Mouse (Mus musculus): ENCODE data around the gene Nphp4. TPM values are rescaled to one million over a fixed set of nuclear protein-coding genes. Genes with fewer than 3 reads are reported as not detected.
A peak's percentile ranks its signal among the peaks of the same experiment; 100 is the strongest.
"Not testable (repeated sequence)": the region's sequence is repeated elsewhere in the genome, so short reads cannot be mapped to it uniquely, and the experiment has no call there.

The Nphp4 gene
- polyA plus RNA-seq, 1 experiment from 2014 or later: 4.4 TPM

DNA sequence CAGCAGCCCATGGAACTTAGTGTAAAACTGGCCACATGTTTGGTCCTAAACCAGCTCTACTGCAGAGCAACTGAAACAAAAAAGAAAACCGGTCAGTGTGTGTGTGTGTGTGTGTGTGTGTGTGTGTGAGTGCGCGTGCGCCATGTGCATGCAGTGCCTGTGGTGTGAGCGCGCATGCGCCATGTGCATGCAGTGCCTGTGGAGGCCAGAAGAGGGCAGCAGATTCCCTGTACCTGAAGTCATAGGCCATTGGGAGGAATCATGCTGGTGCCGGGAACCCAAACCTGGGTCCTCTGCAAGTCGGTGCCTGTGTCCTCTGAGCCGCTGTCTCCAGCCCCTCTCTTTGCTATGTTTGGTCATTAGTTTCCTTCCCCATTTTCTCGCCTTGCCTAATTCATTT lies 65.9 kb downstream of the Nphp4 start:
- Histone ChIP-seq H3K4me2 (no peak overlapping the region), H3K27me3 (no peaks in the 10 kb centered on the region), H3K27ac (no peak overlapping the region), H3K4me1 (peaks cover 2% of the 10 kb centered on the region; the same call in 1 of the 2 replicates), H3K9me3 (replicated peaks) (no peaks in the 10 kb centered on the region), H3K36me3 (ENCODE audit: poor library complexity, severe bottlenecking) (peaks cover 16% of the 10 kb centered on the region), H3K9ac (no peak overlapping the region), H3K4me3 (no peak overlapping the region)
- ATAC-seq: no peak
- WGBS: 98% methylated on average over 11 of the region's 11 CpGs

DNA sequence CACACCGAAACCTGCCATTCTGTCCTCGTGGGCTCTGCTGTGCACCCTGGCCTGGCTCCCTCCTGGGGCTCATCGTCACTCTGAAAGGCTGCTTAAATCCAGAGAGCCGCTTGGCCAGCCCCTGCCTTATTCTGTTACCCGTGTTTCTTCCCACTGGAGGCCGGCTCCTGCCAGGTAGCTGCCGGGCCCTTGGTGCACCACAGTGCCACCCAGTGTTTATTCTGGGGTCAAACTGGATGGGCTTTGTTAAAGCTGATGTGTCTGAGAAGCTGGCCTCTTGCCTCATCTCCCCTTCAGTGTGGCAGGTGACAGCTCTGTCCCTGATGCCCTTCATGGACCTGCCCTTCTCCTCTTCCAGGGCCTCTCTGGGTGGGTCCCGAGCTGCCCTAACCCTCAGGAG lies 70.0 kb downstream of the Nphp4 start:
- Histone ChIP-seq H3K36me3 (ENCODE audit: poor library complexity, severe bottlenecking) (peaks cover 15% of the 10 kb centered on the region), H3K4me3 (no peak overlapping the region), H3K4me1 (peaks cover 16% of the 10 kb centered on the region), H3K9ac (no peak overlapping the region), H3K27me3 (no peaks in the 10 kb centered on the region), H3K9me3 (replicated peaks) (no peaks in the 10 kb centered on the region), H3K4me2 (no peak overlapping the region), H3K27ac (no peak overlapping the region)
- 56% methylated on average over 8 of the region's 8 CpGs for WGBS
- ATAC-seq: no peak

DNA sequence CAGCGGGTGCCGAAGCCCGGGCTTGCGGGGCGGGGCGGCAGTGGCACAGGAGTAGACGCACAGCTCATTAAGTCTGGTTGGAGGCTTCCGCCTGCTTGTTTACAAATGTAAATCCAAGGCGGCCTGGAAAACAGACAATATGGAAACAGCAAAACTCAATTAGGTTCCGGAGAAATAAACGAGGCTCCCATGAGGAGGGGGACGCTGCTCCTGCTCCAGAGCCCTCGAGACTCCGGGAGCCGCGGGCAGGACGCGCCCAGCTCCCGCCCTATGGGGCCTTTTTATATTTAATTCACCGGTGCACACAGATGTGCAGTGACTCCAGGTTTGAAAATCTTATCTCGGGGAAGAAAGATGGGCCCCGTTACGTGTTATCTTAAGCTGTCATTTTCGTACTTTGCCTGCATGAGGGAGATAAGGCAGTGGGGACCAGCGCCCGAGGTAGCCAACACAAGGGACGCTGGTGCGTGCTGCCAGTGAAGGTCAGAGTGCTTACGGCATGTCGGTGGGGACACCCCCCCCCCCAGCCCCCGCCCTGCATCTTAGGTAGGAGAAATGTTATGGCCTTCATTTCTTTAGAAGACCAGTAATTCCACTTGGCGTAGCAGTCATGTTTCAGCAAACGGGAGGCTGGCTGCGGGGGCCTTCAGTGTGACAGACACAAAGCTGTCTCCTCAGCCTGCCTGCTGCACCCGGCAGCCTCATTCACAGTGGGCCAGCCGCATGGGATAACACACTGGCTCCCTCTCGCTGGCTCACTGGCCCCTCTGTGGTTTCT lies 71.6 kb downstream of the Nphp4 start:
- Histone ChIP-seq H3K4me1 (peaks cover 16% of the 10 kb centered on the region), H3K4me2 (peak overlapping the region; percentile 34), H3K27me3 (no peaks in the 10 kb centered on the region), H3K27ac (no peak overlapping the region), H3K9me3 (replicated peaks) (no peaks in the 10 kb centered on the region), H3K4me3 (no peak overlapping the region), H3K9ac (peak overlapping the region; percentile 46; the same call in 1 of the 2 replicates), H3K36me3 (ENCODE audit: poor library complexity, severe bottlenecking) (0 out of 2 replicates have a peak, but pooled peaks cover 3% of the 10 kb centered on the region)
- ATAC-seq: peak; percentile 53; the same call in 1 of the 2 replicates
- WGBS: 36% methylated on average over 37 of the region's 37 CpGs

DNA sequence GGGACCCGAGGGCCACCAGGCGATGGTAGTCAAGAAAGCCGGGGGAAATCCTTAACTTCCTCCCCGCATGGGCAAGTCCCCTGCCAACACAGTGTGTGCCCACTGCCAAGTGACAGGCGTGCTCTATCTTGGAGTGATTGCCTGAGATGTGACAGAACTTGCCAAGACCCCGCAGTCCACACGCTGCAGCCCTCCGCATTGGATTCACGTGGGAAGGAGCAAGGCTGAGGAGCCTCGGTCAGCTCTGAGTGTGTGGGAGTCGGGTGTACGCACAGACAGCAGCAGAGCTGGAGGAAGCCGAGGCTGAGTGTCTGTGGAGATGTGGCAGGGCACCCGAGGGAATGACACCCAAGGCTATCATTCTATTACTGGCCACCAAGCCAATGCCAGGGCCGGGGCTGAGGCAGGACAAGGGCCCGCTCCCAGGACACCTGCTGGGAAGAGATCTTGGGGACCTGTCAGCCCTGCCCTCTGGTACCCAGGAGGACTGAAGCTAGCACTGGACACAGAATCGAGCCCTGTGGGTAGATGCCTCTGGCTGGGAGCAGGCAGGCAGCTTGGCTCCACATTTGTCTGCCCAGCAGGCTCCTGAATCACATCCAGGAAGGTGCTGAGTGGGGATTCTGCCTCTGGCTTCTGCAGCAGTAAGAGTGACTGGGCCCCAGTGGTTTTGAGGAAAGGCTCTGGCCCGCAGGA lies 73.1 kb downstream of the Nphp4 start:
- Histone ChIP-seq H3K4me2 (no peak overlapping the region), H3K36me3 (ENCODE audit: poor library complexity, severe bottlenecking) (0 out of 2 replicates have a peak, but pooled peaks cover 3% of the 10 kb centered on the region), H3K27me3 (no peaks in the 10 kb centered on the region), H3K9me3 (replicated peaks) (no peaks in the 10 kb centered on the region), H3K4me3 (no peak overlapping the region), H3K4me1 (peaks cover 16% of the 10 kb centered on the region), H3K9ac (no peak overlapping the region), H3K27ac (no peak overlapping the region)
- 93% methylated on average over 18 of the region's 18 CpGs for WGBS
- ATAC-seq: no peak

DNA sequence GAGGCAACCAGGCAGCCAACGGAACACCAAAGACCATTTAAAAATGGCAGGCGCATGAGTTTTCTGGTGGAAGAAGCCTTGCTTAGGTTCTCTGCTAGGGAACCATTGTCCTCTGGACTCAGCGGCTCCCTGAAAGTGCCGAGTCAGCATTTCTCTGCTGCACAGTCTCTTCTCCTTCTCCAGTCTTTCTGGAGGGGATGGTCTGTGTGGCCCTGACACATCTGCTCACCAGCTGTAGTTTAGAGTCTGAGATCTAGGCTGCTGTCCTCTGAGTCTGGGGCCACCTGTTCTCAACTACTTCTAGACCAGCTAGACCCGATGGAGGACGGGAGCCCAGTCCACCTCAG lies 73.7 kb downstream of the Nphp4 start:
- H3K4me2 ChIP-seq: no peak overlapping the region
- H3K36me3 ChIP-seq (ENCODE audit: poor library complexity, severe bottlenecking): 0 out of 2 replicates have a peak, but pooled peaks cover 3% of the 10 kb centered on the region
- no peak overlapping the region for H3K4me3 ChIP-seq
- H3K27me3 ChIP-seq: no peaks in the 10 kb centered on the region
- ATAC-seq: no peak
- WGBS: 90% methylated on average over 6 of the region's 6 CpGs
- peaks cover 16% of the 10 kb centered on the region for H3K4me1 ChIP-seq
- H3K27ac ChIP-seq: no peak overlapping the region
- no peaks in the 10 kb centered on the region for H3K9me3 ChIP-seq (replicated peaks)
- H3K9ac ChIP-seq: no peak overlapping the region

DNA sequence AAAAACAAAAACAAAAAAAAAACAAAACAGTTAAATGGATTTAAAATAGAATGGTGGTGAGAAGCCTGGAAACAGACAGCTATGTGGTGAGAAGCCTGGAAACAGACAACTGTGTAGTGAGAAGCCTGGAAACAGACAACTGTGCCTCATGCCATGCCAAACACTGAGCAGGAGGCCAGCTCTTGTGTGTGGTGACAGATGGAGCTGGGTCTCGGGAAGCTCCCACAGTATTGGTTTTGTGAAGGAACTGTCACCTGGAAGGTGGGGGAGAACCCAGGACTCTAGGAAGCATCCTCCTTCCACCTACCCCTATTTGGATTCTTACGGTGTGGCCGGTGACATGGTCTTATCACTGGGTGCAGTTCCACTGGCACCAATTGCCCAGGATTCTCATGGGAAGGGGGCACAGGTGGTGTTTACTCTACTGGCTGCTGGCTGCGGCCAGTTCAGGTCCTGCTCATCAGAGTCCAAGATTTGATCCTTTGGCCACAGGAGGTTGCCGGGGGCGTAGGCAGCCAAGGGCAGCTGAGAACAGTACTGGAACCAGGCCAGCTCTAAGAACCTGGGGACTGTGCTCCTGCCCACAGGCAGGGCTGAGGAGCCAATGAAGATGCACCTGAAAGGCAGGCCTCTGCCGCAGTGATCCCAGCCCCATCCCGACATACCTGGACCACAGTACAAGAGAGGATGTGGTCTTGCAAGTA lies 77.2 kb downstream of the Nphp4 start:
- no peak overlapping the region for H3K9ac ChIP-seq
- no peaks in the 10 kb centered on the region for H3K36me3 ChIP-seq (ENCODE audit: poor library complexity, severe bottlenecking)
- WGBS: 89% methylated on average over 8 of the region's 8 CpGs

DNA sequence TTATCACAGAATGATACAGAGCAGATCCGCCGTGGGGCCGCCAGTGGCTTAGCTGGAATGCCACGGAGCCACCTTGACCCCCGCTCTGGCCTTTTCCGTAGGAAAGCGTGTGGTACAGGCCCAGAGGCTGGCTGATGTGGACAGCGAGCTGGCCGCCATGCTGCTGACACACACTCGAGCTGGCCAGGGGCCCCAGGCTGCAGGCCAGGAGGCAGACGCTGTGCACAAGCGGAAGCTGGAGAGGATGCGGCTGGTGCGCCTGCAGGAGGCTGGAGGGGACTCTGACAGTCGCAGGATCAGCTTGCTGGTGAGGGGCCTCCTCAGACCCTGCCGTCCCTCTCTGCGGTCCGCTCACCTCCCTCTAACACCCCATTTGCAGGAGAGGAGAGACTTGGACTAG lies 77.9 kb downstream of the Nphp4 start:
- Histone ChIP-seq H3K9ac (no peak overlapping the region), H3K4me3 (no peak overlapping the region), H3K36me3 (ENCODE audit: poor library complexity, severe bottlenecking) (no peaks in the 10 kb centered on the region), H3K27me3 (no peaks in the 10 kb centered on the region), H3K4me1 (peaks cover 14% of the 10 kb centered on the region), H3K27ac (no peak overlapping the region), H3K4me2 (no peak overlapping the region), H3K9me3 (replicated peaks) (no peaks in the 10 kb centered on the region)
- WGBS: 69% methylated on average over 18 of the region's 18 CpGs
- ATAC-seq: no peak

More for the DNA sequence above, 77.2 kb downstream of the Nphp4 start:
- Histone ChIP-seq H3K4me2 (no peak overlapping the region), H3K27ac (no peak overlapping the region), H3K9me3 (replicated peaks) (no peaks in the 10 kb centered on the region), H3K27me3 (no peaks in the 10 kb centered on the region), H3K4me1 (peaks cover 13% of the 10 kb centered on the region), H3K4me3 (no peak overlapping the region)
- ATAC-seq: no peak

DNA sequence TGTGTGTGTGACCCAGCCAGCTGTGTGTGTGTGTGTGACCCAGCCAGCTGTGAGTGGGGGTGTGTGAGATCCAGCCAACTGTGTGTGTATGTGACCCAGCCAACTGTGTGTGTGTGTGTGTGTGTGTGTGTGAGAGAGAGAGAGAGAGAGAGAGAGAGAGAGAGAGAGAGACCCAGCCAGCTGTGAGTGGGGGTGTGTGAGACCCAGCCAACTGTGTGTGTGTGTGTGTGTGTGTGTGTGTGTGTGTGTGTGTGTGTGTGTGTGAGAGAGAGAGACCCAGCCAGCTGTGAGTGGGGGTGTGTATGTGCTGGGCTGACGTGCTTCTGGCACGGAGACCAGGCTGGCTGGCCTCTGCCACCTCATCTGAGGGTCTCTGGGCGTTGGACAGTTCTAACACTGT lies 79.3 kb downstream of the Nphp4 start:
- not testable (repeated sequence) for ATAC-seq
- WGBS: 87% methylated on average over 3 of the region's 3 CpGs

DNA sequence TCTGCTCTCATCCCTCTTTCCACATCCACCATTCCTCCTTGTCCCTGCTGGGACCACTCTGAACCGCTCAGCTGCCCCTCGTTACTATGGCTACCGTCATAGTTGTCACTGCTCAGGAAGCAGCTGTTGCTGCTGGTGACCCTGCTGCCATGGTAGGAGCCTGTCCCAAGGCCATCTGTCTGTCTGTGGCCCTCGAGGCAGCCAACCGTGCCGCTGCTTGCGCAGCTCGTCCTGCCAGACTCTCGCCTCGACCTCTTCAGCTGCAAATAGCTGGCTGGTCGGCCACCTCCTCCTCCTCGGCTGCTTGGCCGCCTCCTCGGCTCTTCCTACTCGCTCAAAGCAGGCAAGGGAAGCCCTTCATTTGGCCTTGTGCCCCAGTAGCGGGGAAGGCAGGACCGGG lies 81.7 kb downstream of the Nphp4 start:
- 0 out of 2 replicates have a peak, but pooled peaks cover 5% of the 10 kb centered on the region for H3K36me3 ChIP-seq (ENCODE audit: poor library complexity, severe bottlenecking)

More for the DNA sequence above, 79.3 kb downstream of the Nphp4 start:
- not testable (repeated sequence) for H3K27ac ChIP-seq; H3K9ac ChIP-seq; H3K4me2 ChIP-seq; H3K27me3 ChIP-seq; H3K9me3 ChIP-seq (replicated peaks); H3K36me3 ChIP-seq (ENCODE audit: poor library complexity, severe bottlenecking); H3K4me3 ChIP-seq
- peaks cover 27% of the 10 kb centered on the region for H3K4me1 ChIP-seq

DNA sequence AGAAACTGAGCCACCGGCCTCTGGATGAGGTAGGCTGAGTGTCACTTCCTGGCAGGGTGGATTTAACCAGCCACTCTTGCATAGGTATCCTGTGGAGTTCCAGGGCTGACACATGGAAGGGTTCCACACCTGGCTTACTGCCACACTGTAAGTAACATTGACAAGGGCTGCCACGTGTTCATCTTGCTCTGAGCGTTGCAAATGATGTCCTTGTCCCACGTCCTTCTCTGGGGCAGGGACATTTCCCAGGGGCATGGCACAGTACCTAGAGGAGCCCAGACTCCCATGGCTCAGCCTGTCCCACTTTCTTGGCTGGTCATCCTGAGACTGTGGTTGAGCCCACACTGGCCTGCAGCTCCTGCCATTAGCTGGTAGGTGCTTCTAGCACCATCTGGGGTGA lies 91.5 kb downstream of the Nphp4 start:
- no peak overlapping the region for H3K4me3 ChIP-seq
- H3K36me3 ChIP-seq (ENCODE audit: poor library complexity, severe bottlenecking): no peaks in the 10 kb centered on the region
- H3K9me3 ChIP-seq (replicated peaks): no peaks in the 10 kb centered on the region
- no peak overlapping the region for H3K4me2 ChIP-seq
- WGBS: 75% methylated on average over 4 of the region's 4 CpGs
- no peak for ATAC-seq
- no peak overlapping the region for H3K9ac ChIP-seq
- 0 out of 2 replicates have a peak overlapping the region, but pooled peaks have one; percentile 20 for H3K27ac ChIP-seq
- peaks cover 4% of the 10 kb centered on the region; the same call in 1 of the 2 replicates for H3K27me3 ChIP-seq
- peaks cover 5% of the 10 kb centered on the region; the same call in 1 of the 2 replicates for H3K4me1 ChIP-seq

More for the DNA sequence above, 81.7 kb downstream of the Nphp4 start:
- Histone ChIP-seq H3K27me3 (no peaks in the 10 kb centered on the region), H3K4me1 (peaks cover 27% of the 10 kb centered on the region), H3K9ac (0 out of 2 replicates have a peak overlapping the region, but pooled peaks have one; percentile 2), H3K4me3 (no peak overlapping the region), H3K4me2 (no peak overlapping the region), H3K27ac (no peak overlapping the region), H3K9me3 (replicated peaks) (no peaks in the 10 kb centered on the region)
- peak; percentile 46; the same call in 1 of the 2 replicates for ATAC-seq
- 49% methylated on average over 17 of the region's 17 CpGs for WGBS

DNA sequence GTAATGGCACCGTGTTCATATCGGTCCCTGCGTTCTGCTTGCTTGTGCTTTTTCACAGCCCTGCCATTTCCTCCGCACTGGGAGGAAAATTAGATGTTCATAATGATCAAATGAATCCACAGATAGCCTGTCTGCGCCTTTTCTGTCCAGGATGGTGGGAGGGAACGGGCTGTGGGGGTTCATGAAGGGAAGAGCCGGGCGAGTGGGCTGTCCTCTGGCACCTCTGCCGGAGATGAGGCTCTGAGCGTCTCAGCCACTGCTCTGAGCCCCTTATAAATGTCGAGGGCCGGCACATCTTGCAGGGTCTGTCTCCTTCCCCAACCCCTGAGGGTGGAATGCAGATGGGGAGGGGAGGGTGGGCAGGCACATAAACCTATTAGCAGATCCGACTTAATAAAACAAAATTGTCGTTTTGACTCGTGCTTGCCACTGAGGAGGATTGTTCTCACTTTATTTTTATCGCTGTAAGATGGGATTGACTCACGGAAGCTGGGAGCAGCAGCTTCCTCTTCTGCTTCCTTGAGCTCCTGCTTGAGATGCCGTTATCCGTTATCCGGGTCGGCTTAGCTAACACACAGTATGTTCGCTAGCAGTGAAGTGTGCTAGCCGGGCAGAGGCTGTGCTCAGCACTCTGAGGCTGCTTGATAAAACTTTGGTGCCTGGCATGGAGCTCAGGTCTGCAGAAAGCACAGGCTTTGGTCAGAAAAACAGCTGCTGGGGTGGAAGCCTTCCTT lies 92.3 kb downstream of the Nphp4 start:
- Histone ChIP-seq H3K27ac (peak overlapping the region; percentile 20; the same call in 1 of the 2 replicates), H3K9ac (no peak overlapping the region), H3K4me3 (no peak overlapping the region), H3K27me3 (peaks cover 4% of the 10 kb centered on the region; the same call in 1 of the 2 replicates), H3K4me2 (no peak overlapping the region), H3K9me3 (replicated peaks) (no peaks in the 10 kb centered on the region), H3K4me1 (peaks cover 5% of the 10 kb centered on the region; the same call in 1 of the 2 replicates), H3K36me3 (ENCODE audit: poor library complexity, severe bottlenecking) (no peaks in the 10 kb centered on the region)
- no peak for ATAC-seq
- WGBS: 57% methylated on average over 23 of the region's 23 CpGs
